Mouse (Mus musculus) cerebellum, adult 9-10 months (tissue): ENCODE measurements around the gene Fam110a.
A peak's percentile ranks its signal among the peaks of the same experiment; 100 is the strongest.

Experiments
- DNase-seq: peaks from one replicate; pipeline ENCODE4 v3.0.0; 2022

The Fam110a gene

GRCm38 (mm10) chr2:151969396-151969795 is 10.6 kb downstream of the Fam110a start:
- DNase-seq: no peak

- no peak for DNase-seq
These were observed 11.0 kb downstream of the Fam110a start for GRCm38 (mm10) chr2:151968986-151969385.

- DNase-seq: no peak
These were observed 11.6 kb downstream of the Fam110a start for GRCm38 (mm10) chr2:151968451-151968850.

GRCm38 (mm10) chr2:151967792-151968191 is 12.2 kb downstream of the Fam110a start:
- no peak for DNase-seq

DNA sequence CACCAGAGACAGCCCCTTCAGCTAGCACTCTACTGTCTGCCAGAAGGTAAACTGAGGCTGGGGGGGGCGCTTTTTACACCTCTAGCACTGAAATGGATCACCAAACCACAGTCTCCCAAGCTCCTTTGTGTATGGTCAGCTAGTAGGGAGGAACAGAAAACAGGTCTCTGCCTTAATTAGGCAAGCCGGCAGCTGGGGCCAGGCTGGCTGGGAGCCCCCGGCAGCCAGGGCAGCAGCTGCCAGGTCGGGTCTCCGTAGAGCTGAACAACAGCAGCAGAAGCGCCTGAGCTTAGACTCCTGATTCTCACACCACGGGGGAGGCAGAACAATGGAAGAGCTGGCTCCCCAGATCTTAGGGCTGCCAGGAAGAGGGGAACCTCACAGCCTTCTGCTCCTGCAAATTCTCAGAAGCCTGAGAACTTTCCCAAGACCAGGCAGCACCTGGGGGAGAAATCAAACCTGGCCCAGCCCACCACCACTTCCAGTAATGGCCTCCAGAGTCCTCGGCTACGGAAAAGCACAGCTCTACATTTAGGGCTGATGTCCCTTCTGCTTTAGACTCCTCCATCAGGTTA is 12.8 kb downstream of the Fam110a start:
- DNase-seq: no peak

DNA sequence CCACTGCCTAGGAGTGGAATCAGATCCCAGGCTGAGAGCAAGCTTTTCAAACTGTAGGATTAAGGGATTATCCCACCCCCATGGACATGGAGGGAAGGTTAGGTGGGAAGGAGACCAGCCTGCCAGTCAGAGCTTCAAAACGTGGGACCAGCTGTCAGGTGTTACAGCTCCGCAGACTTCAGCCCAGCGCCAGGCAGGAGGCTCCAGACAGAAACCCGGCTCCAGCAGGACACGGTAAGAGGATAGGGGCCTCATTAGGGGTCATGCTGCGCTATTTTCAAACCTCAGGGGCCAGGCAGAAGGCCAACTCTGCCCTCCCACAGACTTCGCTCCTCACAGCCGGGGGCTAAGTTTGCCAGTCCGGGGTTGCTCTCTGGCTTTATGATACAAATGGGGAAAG is 16.0 kb downstream of the Fam110a start:
- DNase-seq: no peak

GRCm38 (mm10) chr2:151963319-151963718 is 16.7 kb downstream of the Fam110a start:
- DNase-seq: no peak

DNA sequence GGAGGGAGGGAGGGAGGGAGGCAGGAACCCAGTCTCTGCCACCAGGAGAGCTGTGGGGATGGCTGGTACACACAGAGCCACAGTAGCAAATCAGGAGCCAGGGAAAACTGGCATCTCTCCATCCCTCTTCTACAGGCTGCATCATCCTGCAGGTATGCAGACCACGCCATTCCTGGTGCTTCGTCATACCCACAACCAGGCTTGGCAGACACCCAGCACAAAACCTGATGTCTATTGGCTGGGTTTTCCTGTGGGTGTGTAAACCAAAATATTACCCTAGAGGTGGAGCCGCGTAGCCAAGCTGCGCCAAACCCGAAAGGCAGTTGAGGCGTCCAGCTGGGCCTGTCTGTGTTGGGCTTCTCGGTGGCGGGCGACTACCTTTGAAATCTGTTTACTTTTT is 17.5 kb downstream of the Fam110a start:
- DNase-seq: peak; percentile 91

- no peak for DNase-seq
These were observed 18.5 kb downstream of the Fam110a start for GRCm38 (mm10) chr2:151961284-151962196.

- no peak for DNase-seq
These were observed 20.7 kb downstream of the Fam110a start for GRCm38 (mm10) chr2:151959274-151959673.

- no peak for DNase-seq
These were observed 23.4 kb downstream of the Fam110a start for GRCm38 (mm10) chr2:151956500-151957137.

- DNase-seq: no peak
These were observed 26.4 kb downstream of the Fam110a start for GRCm38 (mm10) chr2:151953665-151954064.

DNA sequence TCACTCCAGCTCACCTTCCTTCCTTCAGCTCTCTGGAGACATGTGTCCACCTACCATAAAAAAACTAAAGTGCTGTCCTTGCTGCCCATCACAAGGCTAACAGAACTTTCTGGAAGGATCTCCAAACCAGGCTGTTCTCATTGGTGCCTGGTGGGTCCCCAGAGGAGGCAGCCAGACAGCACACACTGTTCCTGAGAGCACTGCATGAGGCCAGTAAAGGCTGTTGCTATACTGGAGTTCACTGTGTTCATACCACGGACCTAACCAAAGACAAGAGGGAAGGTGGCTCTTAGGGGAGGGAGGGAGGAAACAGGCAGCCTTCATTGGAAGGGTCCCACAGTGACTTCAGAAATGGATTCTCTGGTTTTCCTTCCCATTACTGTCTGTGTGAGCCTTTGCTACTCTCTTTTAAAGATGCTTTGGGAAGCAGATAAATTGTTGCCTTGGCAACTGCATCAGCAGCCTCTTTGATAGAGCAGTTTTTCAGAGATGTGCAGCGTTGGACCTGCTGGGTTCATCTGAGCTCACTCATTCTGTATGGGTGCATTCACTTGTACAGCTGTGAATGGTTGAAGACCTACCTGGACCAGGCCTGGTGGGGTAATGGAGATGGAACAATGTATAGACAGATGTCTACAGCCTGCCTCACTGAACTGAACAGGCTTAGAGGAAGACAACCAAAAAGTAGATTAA is 30.8 kb downstream of the Fam110a start:
- DNase-seq: no peak

GRCm38 (mm10) chr2:151948311-151948710 is 31.7 kb downstream of the Fam110a start:
- DNase-seq: no peak

DNA sequence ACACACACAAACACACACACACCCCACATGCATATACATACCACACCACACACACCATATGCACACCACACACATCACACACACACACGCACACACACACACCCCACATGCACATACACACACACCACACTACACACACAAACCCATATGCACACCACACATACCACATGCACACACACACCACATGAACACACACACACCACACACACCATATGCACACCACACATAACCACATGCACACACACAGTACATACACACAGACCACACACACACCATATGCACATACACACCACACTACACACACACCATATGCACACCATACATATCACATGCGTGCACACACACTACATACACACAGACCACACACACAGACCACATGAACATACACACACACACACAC is 32.4 kb downstream of the Fam110a start:
- DNase-seq: no peak

- no peak for DNase-seq
These were observed 35.9 kb downstream of the Fam110a start for GRCm38 (mm10) chr2:151944106-151944505.

DNA sequence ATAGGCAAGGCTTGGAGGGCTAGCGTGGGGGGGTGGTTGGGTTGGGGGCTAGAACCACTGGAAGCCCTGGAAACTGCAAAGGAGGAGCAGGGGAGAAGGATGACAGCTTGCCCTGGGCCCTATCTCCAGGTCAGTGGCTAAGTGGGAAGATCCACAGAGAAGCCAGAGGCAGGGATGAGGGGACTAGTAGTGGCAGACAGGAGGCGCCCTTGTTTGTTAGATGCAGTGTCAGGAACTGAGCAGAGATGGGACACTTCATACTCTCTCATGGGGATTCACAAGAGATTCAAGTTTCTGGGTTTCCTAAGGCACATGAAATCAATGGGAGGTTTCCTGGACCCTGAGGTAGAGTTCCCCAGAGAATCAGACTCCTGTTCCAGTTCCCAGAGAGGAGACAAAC is 38.8 kb downstream of the Fam110a start:
- no peak for DNase-seq

DNA sequence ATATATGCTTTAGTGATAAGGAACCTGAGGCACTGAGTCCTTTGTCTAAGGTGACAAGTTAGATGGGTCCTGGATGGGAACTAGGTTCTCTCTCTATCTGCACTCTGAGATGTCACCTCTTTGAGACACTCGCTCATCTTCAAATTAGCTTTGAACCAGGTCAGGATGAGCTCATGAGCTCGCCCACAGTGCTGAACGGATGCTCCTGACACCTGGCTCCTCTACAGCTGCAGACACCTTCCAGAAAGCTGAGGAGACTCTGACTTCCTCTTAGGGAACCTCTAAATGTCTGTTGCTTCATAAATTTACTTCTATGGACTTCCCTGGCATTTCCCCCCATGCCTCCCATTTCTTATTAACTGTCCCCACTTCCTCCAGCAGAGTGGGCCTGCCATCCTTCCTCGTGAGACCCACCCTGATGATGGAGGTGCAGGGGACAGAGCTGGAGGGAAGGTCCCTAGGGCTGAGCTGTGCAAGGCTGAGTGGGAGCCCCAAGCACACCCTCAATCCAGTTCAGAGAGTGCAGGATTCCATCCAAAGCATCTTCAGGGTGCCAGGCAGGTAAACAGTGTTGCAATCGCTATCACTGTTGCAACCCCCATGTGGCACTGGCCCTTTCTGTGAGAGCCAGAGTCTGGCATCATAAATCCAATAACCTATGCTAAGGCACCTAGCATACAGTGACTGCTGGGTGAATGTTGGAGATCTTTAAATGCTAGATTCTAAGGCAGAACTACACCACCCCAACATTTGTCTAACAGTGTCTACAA is 40.2 kb downstream of the Fam110a start:
- no peak for DNase-seq

DNA sequence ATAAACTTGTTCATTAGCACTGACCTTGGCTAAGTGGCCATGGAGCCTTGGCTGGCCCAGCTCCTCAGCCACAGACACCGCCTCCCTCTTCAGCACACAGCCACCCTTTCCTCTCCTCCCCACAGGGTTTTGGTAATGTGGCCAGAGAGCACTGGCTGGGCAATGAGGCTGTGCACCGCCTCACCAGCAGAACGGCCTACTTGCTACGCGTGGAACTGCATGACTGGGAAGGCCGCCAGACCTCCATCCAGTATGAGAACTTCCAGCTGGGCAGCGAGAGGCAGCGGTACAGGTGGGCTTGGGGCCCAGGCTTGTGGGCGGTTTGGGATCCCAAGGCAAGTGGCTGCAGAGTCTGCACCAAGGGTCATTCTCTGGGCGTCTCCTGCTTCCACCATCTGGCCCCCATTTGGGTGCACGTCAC is 41.2 kb downstream of the Fam110a start:
- peak; percentile 52 for DNase-seq

DNA sequence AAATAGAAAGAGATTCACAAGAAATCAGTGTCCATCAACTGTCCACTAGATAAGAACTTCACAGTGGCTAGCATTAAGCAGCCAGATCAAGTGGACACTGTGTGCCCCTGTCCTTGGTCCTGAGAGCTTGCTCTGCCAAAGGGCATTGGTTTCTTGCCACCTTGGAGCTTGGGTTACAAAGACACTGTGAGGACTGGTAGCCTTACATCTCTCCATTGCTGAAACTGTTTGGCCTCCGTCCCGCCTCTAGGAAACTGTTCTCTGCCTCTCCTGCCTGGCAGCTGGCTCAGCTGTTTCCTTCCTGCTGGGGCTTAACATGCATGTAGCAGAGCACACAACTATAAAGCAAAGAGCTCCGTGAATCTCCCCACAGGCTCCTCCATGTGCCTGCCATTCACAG is 42.1 kb downstream of the Fam110a start:
- DNase-seq: no peak

DNA sequence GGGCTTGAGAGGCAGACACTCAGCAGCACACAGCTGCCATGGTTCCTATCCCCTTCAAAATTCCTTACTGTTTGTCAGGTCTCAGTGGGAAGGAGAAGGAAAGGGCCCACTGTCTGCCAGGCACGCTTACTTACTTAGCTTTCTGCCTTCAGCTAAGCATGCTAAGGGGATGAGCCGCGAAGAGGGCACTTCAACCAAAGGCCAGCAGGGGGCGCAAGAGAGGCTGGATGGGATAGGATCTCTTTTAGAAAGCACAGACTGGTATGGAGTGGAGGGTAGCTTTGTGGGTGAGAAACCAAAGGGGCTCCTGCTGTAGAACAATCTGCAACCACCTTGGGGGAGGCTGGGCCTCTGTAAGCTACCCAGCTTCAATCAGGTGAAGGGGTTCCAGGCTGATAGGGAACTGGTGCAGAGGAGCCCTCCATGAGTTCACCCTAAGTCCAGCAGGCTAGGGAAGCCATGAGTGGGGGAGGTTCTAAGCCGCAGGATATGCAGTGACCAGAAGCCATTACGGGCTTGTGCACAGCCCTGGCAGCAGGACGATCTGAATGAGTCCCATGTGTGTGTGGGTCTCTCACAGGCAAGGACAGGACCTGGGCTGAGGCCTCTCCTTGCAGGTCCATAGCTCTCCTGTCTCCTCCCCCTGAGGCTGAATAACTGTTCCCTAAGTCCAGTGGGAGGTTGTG is 49.5 kb downstream of the Fam110a start:
- peak; percentile 85 for DNase-seq

DNA sequence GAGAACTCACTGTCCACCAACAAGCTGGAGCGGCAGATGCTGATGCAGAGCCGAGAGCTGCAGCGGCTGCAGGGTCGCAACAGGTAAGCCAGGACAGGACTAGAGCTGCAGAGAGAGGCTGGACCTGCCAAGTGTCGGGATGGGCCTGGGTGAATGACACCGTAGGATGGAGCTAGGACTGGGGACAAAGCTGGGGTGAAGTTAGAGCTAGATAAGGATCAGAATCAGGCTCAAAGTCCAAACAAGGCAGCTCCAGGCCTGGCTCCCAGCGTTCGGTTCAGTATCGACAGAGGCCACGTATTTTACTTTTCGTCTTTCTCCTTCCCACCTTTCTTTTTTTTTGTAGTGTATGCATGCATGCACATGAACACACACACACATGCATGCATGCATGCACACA is 52.9 kb downstream of the Fam110a start:
- no peak for DNase-seq
